Mouse (Mus musculus) cerebellum, adult (tissue): ENCODE data around the gene Cpsf4.
"Not testable (repeated sequence)": the region's sequence is repeated elsewhere in the genome, so short reads cannot be mapped to it uniquely, and the experiment has no call there.

Experiments
- ATAC-seq: cut with Nextera tagmentation; 2 replicates; pipeline ENCODE4 v1.9.2; 2017; ENCODE audit warnings: mild to moderate bottlenecking, moderate library complexity, mixed read lengths; ENCODE audit not compliant: insufficient number of reproducible peaks, low FRiP score, low TSS enrichment

The Cpsf4 gene

GRCm38 (mm10) chr5:145167306-145167661 lies 271 bp downstream of the Cpsf4 start:
- ATAC-seq = no peak; the same call in 1 of the 2 replicates

GRCm38 (mm10) chr5:145178461-145178980 lies 11.5 kb downstream of the Cpsf4 start:
- no peak for ATAC-seq

- ATAC-seq = no peak
Measured at GRCm38 (mm10) chr5:145185244-145185643, 18.2 kb downstream of the Cpsf4 start.

- no peak for ATAC-seq
Measured at GRCm38 (mm10) chr5:145189416-145189815, 22.4 kb downstream of the Cpsf4 start.

- no peak for ATAC-seq
Measured at GRCm38 (mm10) chr5:145190373-145190772, 23.4 kb downstream of the Cpsf4 start.

GRCm38 (mm10) chr5:145190875-145191798 lies 24.1 kb downstream of the Cpsf4 start:
- peak; percentile 89 for ATAC-seq

- no peak for ATAC-seq
Measured at GRCm38 (mm10) chr5:145191962-145192361, 24.9 kb downstream of the Cpsf4 start, which contains the start of gene Atp5j2. TSS of gene Atp5j2 (minus strand) at chr5:145192062.

GRCm38 (mm10) chr5:145200387-145200786 lies 33.4 kb downstream of the Cpsf4 start:
- ATAC-seq = no peak

- ATAC-seq = peak; percentile 34; the same call in 1 of the 2 replicates
Measured at GRCm38 (mm10) chr5:145201321-145201991, 34.4 kb downstream of the Cpsf4 start, which contains the start of gene Zkscan14. TSS of gene Zkscan14 (minus strand) at chr5:145201868.

GRCm38 (mm10) chr5:145202446-145202845 lies 35.4 kb downstream of the Cpsf4 start:
- ATAC-seq = no peak

- peak; percentile 91 for ATAC-seq
Measured at GRCm38 (mm10) chr5:145203936-145204691, 37.1 kb downstream of the Cpsf4 start, which contains the start of gene Zkscan5. TSS of gene Zkscan5 (plus strand) at chr5:145204562.

GRCm38 (mm10) chr5:145205041-145205440 lies 38.0 kb downstream of the Cpsf4 start:
- no peak for ATAC-seq

GRCm38 (mm10) chr5:145207385-145207784 lies 40.4 kb downstream of the Cpsf4 start:
- ATAC-seq = no peak

GRCm38 (mm10) chr5:145207954-145208353 lies 40.9 kb downstream of the Cpsf4 start:
- no peak for ATAC-seq

- not testable (repeated sequence) for ATAC-seq
Measured at GRCm38 (mm10) chr5:145208391-145208790, 41.4 kb downstream of the Cpsf4 start.

GRCm38 (mm10) chr5:145211340-145211739 lies 44.3 kb downstream of the Cpsf4 start:
- ATAC-seq = no peak

- no peak for ATAC-seq
Measured at GRCm38 (mm10) chr5:145212216-145212615, 45.2 kb downstream of the Cpsf4 start.

- ATAC-seq = no peak
Measured at GRCm38 (mm10) chr5:145213505-145213904, 46.5 kb downstream of the Cpsf4 start.

GRCm38 (mm10) chr5:145214679-145215078 lies 47.7 kb downstream of the Cpsf4 start:
- ATAC-seq = no peak

GRCm38 (mm10) chr5:145217746-145218145 lies 50.7 kb downstream of the Cpsf4 start:
- ATAC-seq = no peak
